Mouse (Mus musculus) liver, embryonic 11.5 days (tissue): Measurements from ENCODE around the gene Cyb561d2. TPM values are rescaled to one million over a fixed set of nuclear protein-coding genes. Genes with fewer than 3 reads are reported as not detected.

ENCODE experiments used
- ATAC-seq: fragments of 200-750 bp; cut with Nextera tagmentation; replicated peaks from 2 replicates; pipeline ENCODE4 v1.8.0; 2017; ENCODE audit warnings: moderate number of reproducible peaks, mild to moderate bottlenecking, moderate TSS enrichment, moderate library complexity; ENCODE audit not compliant: low FRiP score
- DNase-seq: peaks from one replicate; pipeline ENCODE4 v3.0.0-alpha.2; 2017; ENCODE audit warnings: low spot score
- H3K27ac ChIP-seq: fragments of 300-500 bp; sonication (generic); 2 replicates; pipeline ENCODE4 v1.5.1; 2014; ENCODE audit warnings: mild to moderate bottlenecking, low read depth, low read length, control low read depth
- H3K27me3 ChIP-seq: fragments of 300-500 bp; sonication (generic); replicated peaks from 2 replicates; pipeline ENCODE4 v1.6.1; 2014; ENCODE audit warnings: low read length, mixed read lengths; ENCODE audit not compliant: control insufficient read depth, insufficient read depth
- H3K36me3 ChIP-seq: fragments of 300-500 bp; sonication (generic); 2 replicates; pipeline ENCODE4 v1.6.1; 2014; ENCODE audit warnings: mild to moderate bottlenecking, low read length, moderate library complexity, mixed read lengths; ENCODE audit not compliant: control insufficient read depth, insufficient read depth
- H3K4me1 ChIP-seq: fragments of 300-500 bp; sonication (generic); replicated peaks from 2 replicates; pipeline ENCODE4 v1.6.1; 2014; ENCODE audit warnings: low read length, mixed read lengths; ENCODE audit not compliant: control insufficient read depth, insufficient read depth
- H3K4me2 ChIP-seq: fragments of 300-500 bp; sonication (generic); 2 replicates; pipeline ENCODE4 v1.6.1; 2014; ENCODE audit warnings: mild to moderate bottlenecking, control low read depth, moderate library complexity
- H3K4me3 ChIP-seq: fragments of 300-500 bp; sonication (generic); 2 replicates; pipeline ENCODE4 v1.5.1; 2014; ENCODE audit warnings: low read depth, low read length, control low read depth
- H3K9ac ChIP-seq: fragments of 300-500 bp; sonication (generic); 2 replicates; pipeline ENCODE4 v1.6.1; 2014; ENCODE audit warnings: low read depth, low read length, control low read depth
- H3K9me3 ChIP-seq: fragments of 300-500 bp; sonication (generic); 2 replicates; pipeline ENCODE4 v1.6.1; 2016; ENCODE audit warnings: low read length, inconsistent platforms, mixed read lengths; ENCODE audit not compliant: control insufficient read depth
- WGBS: fragments of 180-500 bp; shearing (Covaris S2); extraction: QIAGEN DNeasy Blood & Tissue Kit; methylation state at CpG from one replicate; pipeline ENCODE4 v1.1.7; 2014; 5-methylcytosine and 5-hydroxymethylcytosine counted together
- polyA plus RNA-seq: library from polyadenylated mRNA; unstranded; fragments of >200 nt; fragmentation: Nextera tagmentation; extraction: Ambion mirVana; gene quantifications from 2 replicates; pipeline ENCODE4 v1.2.1, GENCODE M21; 2014

Gene Cyb561d2
- polyA plus RNA-seq: 28.9 and 31.0 TPM in 2 replicates

DNA sequence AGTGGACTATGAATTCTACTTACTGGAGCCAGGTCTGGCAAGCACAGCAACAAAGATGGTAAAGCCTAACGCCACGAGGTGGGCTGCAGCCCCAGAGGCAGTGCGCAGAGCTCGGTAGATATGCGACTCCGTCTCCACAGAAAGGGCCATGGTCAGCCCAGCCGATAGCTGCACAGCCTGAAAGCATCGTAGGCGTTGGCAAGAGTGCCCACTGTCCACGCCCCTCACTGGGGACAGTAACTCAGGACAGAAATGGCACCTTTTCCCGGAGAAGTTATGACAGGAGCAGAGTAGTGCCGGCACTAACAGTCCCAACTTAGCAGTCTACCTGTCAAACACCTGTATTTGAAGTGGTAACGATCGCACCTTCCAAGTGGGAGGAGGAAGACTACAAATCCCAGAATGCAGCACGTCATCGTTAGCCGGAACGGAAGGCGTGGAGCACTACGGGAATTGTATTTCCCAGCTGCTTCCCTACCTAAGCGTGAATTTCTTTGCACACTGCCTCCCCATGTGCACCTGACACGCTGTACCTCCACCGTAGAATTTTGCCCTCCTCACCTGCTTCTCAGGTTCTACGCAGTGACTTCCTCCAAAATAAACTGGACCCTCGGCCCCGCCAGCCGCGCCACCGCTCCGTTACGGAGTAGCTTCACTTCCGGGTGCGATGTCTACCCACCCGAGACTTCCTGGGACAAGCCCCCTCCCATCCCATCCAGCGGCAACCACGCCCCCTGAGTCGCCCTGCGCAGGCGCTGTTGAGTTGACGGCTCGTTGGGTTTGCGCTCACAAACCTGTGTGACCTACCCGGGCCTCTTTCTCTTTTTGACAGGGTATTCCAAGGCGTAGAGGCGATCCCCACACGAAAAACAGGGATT, at the start of gene Cyb561d2, which contains the start of gene Nprl2:
Cyb561d2 (minus strand) TSS at position 720 of the 878 bp plus-strand sequence.
Nprl2 (plus strand) TSS at position 753 of the 878 bp plus-strand sequence.
- Histone ChIP-seq H3K27me3 (no peaks in the 10 kb centered on the region), H3K4me1 (peaks cover 20% of the 10 kb centered on the region), H3K36me3 (peaks cover 35% of the 10 kb centered on the region), H3K9me3 (no peaks in the 10 kb centered on the region), H3K4me3 (peak within 1 kb of the TSS; percentile 74), H3K27ac (peak within 1 kb of the TSS; percentile 26), H3K4me2 (peak within 1 kb of the TSS; percentile 97), H3K9ac (peak within 1 kb of the TSS; percentile 75)
- DNase-seq: peak; percentile 96
- WGBS: under 1% methylated on average over 46 of the region's 46 CpGs
- peak; percentile 86 for ATAC-seq

DNA sequence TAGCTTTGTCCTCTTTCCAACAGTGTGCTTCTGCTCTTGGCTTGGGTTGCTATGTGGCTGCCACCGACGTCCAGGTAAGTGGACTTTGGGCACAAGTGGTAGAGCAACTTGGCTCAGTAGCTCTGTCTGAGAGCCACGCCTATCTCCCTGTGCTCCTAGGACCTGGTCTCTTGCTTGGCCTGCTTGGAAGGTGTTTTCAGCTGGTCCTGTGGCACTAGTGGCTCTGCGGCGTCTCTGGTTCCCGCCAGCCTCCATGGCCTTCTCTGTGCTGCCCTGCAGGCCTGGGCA, 48.7 kb upstream of the Cyb561d2 start:
- Histone ChIP-seq H3K9ac (peak overlapping the region; percentile 26; the same call in 1 of the 2 replicates), H3K9me3 (no peaks in the 10 kb centered on the region), H3K4me1 (peaks cover 31% of the 10 kb centered on the region), H3K27ac (no peak overlapping the region), H3K36me3 (peaks cover 50% of the 10 kb centered on the region), H3K27me3 (no peaks in the 10 kb centered on the region), H3K4me2 (peak overlapping the region; percentile 83), H3K4me3 (peak overlapping the region; percentile 91)
- no peak for DNase-seq
- WGBS: 94% methylated on average over 6 of the region's 6 CpGs
- ATAC-seq: no peak

GRCm38 (mm10) chr9:107590058-107590772, 48.2 kb upstream of the Cyb561d2 start:
- no peak for ATAC-seq
- Histone ChIP-seq H3K9me3 (no peaks in the 10 kb centered on the region), H3K36me3 (peaks cover 50% of the 10 kb centered on the region), H3K9ac (peak overlapping the region; percentile 96), H3K27me3 (no peaks in the 10 kb centered on the region), H3K4me3 (peak overlapping the region; percentile 91), H3K27ac (peak overlapping the region; percentile 98), H3K4me1 (peaks cover 31% of the 10 kb centered on the region), H3K4me2 (peak overlapping the region; percentile 83)
- no peak for DNase-seq
- 82% methylated on average over 25 of the region's 25 CpGs for WGBS

DNA sequence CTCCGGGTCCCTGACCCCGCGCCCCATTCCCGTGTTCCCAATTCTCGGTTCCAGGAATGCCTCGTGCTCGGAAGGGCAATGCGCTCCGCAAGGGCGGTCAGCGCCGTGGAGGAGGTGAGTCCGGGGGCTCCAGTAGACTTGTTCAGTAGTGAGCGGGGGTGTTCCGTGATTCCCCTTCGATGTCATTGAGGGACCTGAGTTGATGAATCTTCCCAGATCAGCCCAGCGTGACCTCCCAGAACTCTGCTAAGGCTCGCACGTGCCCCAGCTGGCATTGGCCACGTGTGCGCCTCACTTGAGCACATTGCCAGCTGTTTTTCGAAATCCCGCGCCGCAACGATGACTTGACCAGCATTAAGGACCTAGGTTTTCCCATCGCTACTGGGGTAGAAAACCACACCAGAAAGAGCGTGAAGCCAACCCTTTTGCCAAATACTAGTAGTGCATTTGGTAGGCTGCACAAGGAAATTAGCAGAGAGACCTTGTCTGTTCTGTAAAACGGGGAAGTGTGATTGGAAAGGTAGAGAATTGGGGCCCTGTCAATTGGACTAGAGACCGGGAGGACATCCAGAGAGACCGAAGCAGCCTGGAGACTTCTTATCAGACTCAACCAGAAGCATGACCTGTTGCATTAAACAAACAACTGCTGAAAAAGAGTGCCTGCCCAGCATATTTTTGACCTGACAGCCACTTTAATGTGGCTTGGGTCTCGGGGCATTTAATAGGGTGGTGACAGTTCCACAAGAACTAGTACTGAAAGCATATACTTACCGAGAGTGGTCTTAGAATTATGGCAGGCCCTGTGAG, 46.0 kb upstream of the Cyb561d2 start:
- WGBS: 1% methylated on average over 33 of the region's 33 CpGs
- Histone ChIP-seq H3K36me3 (peaks cover 35% of the 10 kb centered on the region), H3K4me1 (peaks cover 35% of the 10 kb centered on the region), H3K9me3 (no peaks in the 10 kb centered on the region), H3K27me3 (no peaks in the 10 kb centered on the region), H3K4me2 (peak overlapping the region; percentile 83), H3K9ac (peak overlapping the region; percentile 96), H3K4me3 (peak overlapping the region; percentile 91), H3K27ac (peak overlapping the region; percentile 98)
- ATAC-seq (0 out of 2 replicates have a peak, but pooled peaks have one; percentile 13), DNase-seq (no peak)

DNA sequence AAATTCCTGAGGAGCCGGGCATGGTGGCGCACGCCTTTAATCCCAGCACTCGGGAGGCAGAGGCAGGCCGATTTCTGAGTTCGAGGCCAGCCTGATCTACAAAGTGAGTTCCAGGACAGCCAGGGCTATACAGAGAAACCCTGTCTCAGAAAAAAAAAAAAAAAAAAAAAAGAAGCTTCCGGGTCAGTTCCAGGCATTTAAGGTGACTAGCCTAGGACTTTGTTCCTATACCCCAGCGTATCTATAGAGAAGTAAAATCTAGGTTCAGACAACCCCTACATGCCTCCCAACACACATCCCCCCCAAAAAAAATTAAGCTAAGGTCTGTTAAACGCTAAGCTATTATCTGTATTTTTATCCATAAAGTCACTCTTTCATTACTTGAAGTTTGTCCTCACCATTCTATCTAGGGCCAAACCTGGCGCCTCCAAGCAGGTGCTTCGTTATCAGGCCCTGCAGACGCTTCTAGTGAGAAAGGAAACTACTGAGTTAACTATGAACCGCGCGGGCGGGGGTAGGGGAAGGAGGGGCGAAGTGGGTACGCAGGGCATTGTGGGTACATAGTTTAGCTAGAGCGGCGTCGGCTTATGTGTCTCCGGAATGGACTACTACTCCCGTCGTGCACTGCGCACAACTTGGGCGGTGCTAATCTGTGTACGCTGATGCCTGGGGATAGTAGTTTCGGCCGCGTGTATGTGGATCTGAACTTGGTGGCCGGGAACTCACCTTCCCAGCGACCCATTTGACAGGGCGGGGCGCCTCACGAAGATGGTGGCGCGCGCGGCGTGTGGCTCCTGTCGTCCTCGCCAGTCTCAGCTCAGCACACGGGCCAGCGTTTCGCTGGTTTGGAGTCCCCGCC, 45.2 kb upstream of the Cyb561d2 start, which contains the start of gene Ifrd2:
Ifrd2 (plus strand) TSS at position 669 of the 859 bp plus-strand sequence.
- peak within 1 kb of the TSS; percentile 96 for H3K9ac ChIP-seq
- H3K4me3 ChIP-seq: peak within 1 kb of the TSS; percentile 91
- H3K27ac ChIP-seq: peak within 1 kb of the TSS; percentile 98
- peak within 1 kb of the TSS; percentile 83 for H3K4me2 ChIP-seq
- DNase-seq (peak; percentile 94), ATAC-seq (peak; percentile 94)
- WGBS: 11% methylated on average over 46 of the region's 46 CpGs
- H3K36me3 ChIP-seq: peaks cover 33% of the 10 kb centered on the region
- peaks cover 41% of the 10 kb centered on the region for H3K4me1 ChIP-seq
- no peaks in the 10 kb centered on the region for H3K27me3 ChIP-seq
- H3K9me3 ChIP-seq: no peaks in the 10 kb centered on the region

GRCm38 (mm10) chr9:107586504-107586903, 44.5 kb upstream of the Cyb561d2 start:
- Histone ChIP-seq H3K4me1 (peaks cover 47% of the 10 kb centered on the region), H3K9me3 (no peaks in the 10 kb centered on the region), H3K9ac (peak overlapping the region; percentile 69), H3K27ac (peak overlapping the region; percentile 97), H3K4me3 (peak overlapping the region; percentile 91), H3K4me2 (peak overlapping the region; percentile 65), H3K27me3 (no peaks in the 10 kb centered on the region), H3K36me3 (peaks cover 26% of the 10 kb centered on the region)
- 84% methylated on average over 5 of the region's 5 CpGs for WGBS
- DNase-seq: no peak
- no peak for ATAC-seq

GRCm38 (mm10) chr9:107583174-107583573, 41.2 kb upstream of the Cyb561d2 start:
- 89% methylated on average over 14 of the region's 14 CpGs for WGBS
- ATAC-seq: no peak
- Histone ChIP-seq H3K27me3 (no peaks in the 10 kb centered on the region), H3K9ac (no peak overlapping the region), H3K4me1 (peaks cover 27% of the 10 kb centered on the region), H3K4me3 (no peak overlapping the region), H3K9me3 (no peaks in the 10 kb centered on the region), H3K4me2 (no peak overlapping the region), H3K36me3 (peaks cover 7% of the 10 kb centered on the region; the same call in 1 of the 2 replicates), H3K27ac (no peak overlapping the region)
- DNase-seq: no peak
